Mouse (Mus musculus) heart, adult 2 months (tissue): ENCODE results near the gene Bet1l. TPM values are rescaled to one million over a fixed set of nuclear protein-coding genes. Genes with fewer than 3 reads are reported as not detected.
A peak's percentile ranks its signal among the peaks of the same experiment; 100 is the strongest.

Experiments
- DNase-seq, 2 experiments: peaks; one replicate each; pipeline ENCODE4 v3.0.0; 2021
- H3K27ac ChIP-seq: fragments of 200-600 bp; 2 replicates; pipeline ENCODE4 v1.8.1; 2022
- H3K27me3 ChIP-seq: fragments of 200-500 bp; 2 replicates; pipeline ENCODE4 v1.6.1; 2012; ENCODE audit warnings: mild to moderate bottlenecking, low read length, inconsistent platforms, mixed read lengths; ENCODE audit not compliant: control insufficient read depth, insufficient read depth
- H3K36me3 ChIP-seq: fragments of 200-500 bp; 2 replicates; pipeline ENCODE4 v1.6.1; 2012; ENCODE audit warnings: low read length, inconsistent platforms; ENCODE audit not compliant: control insufficient read depth, insufficient read depth
- H3K4me1 ChIP-seq: fragments of 200-500 bp; 2 replicates; pipeline ENCODE4 v1.6.1; 2011; ENCODE audit warnings: low read length; ENCODE audit not compliant: control insufficient read depth, insufficient read depth
- H3K4me3 ChIP-seq: fragments of 200-600 bp; 2 replicates; pipeline ENCODE4 v1.8.1; 2022
- H3K79me2 ChIP-seq: fragments of 200-500 bp; replicated peaks from 2 replicates; pipeline ENCODE4 v1.6.1; 2012; ENCODE audit warnings: mild to moderate bottlenecking, inconsistent platforms, low read length, moderate library complexity, mixed read lengths; ENCODE audit not compliant: control insufficient read depth, insufficient read depth
- H3K9ac ChIP-seq: fragments of 200-500 bp; 2 replicates; pipeline ENCODE4 v1.6.1; 2012; ENCODE audit warnings: low read depth, mild to moderate bottlenecking, control low read depth, inconsistent platforms, low read length, mixed read lengths
- CTCF ChIP-seq: fragments of 200-600 bp; IDR thresholded peaks from 2 replicates; pipeline ENCODE4 v1.8.1; 2022; ENCODE audit warnings: antibody characterized with exemption, mild to moderate bottlenecking, moderate library complexity
- POLR2A ChIP-seq: fragments of 200-500 bp; IDR thresholded peaks from 2 replicates; pipeline ENCODE4 v1.6.1; 2011; ENCODE audit warnings: mild to moderate bottlenecking, low read depth, low read length, control low read depth; ENCODE audit not compliant: insufficient read depth
- WGBS: fragments of 180-500 bp; shearing (Covaris S2); methylation state at CpG from one replicate; pipeline ENCODE4 v1.1.7; 2018; 5-methylcytosine and 5-hydroxymethylcytosine counted together
- intact Hi-C: fragments of 180-260 bp; cut with DNase I; formaldehyde crosslinking; loops from one replicate; pipeline ENCODE4 v1.15.1; 2025
- polyA plus RNA-seq: library from polyadenylated mRNA; depleted of rRNA; stranded (reverse); fragments of >200 nt; gene quantifications from 2 replicates; pipeline ENCODE4 v1.2.3, GENCODE M21; 2012; rRNA removed
- total RNA-seq, 2 experiments: library from RNA; stranded (reverse); gene quantifications; 2 replicates each; pipeline ENCODE4 v1.2.3; 2021

Bet1l gene
- total and polyA plus RNA-seq, 3 experiments, result 8.8 to 12.4 (median 12.3) TPM

GRCm38 (mm10) chr7:140805704-140806103 lies 51.7 kb downstream of the Bet1l start:
- H3K79me2 ChIP-seq, result no peaks in the 10 kb centered on the region
- H3K4me1 ChIP-seq, result no peaks in the 10 kb centered on the region
- no peak overlapping the region for H3K27ac ChIP-seq
- DNase-seq, result peak in 1 of 2 experiments; percentile 6
- H3K27me3 ChIP-seq, result no peaks in the 10 kb centered on the region
- intact Hi-C loops, result no loop called here
- 17% methylated on average over 1 of the region's 1 CpGs for WGBS
- no peak overlapping the region for H3K4me3 ChIP-seq
- H3K36me3 ChIP-seq, result no peaks in the 10 kb centered on the region
- no peak overlapping the region for H3K9ac ChIP-seq
- no peak for TF ChIP-seq POLR2A
- TF ChIP-seq CTCF, result peak; percentile 59

Other genes with a start within 250 kb of the Bet1l start
- gene Olfr61, start 228.6 kb downstream of the Bet1l start, total RNA-seq, result not detected
- gene Olfr61, start 228.6 kb downstream of the Bet1l start, polyA plus RNA-seq, result not detected in 2 replicates
- gene Olfr53, start 211.1 kb downstream of the Bet1l start, total RNA-seq, result not detected
- gene Olfr53, start 211.1 kb downstream of the Bet1l start, polyA plus RNA-seq, result not detected in 2 replicates
- gene Olfr539, start 197.6 kb downstream of the Bet1l start, total RNA-seq, result not detected
- gene Olfr539, start 197.6 kb downstream of the Bet1l start, polyA plus RNA-seq, result not detected in 2 replicates
- gene Olfr45, start 175.6 kb downstream of the Bet1l start, total RNA-seq, result not detected
- gene Olfr45, start 175.6 kb downstream of the Bet1l start, polyA plus RNA-seq, result not detected in 2 replicates
- gene Olfr541, start 160.3 kb downstream of the Bet1l start, total RNA-seq, result not detected
- not detected in 2 replicates for gene Olfr541, start 160.3 kb downstream of the Bet1l start, polyA plus RNA-seq
- 10 to 100 TPM in 1 of 2 experiments, 1 to 10 TPM in 1; 9.6 to 12.7 TPM for gene Cyp2e1, start 93.8 kb downstream of the Bet1l start, total RNA-seq
- 6.4 and 18.7 TPM in 2 replicates for gene Cyp2e1, start 93.8 kb downstream of the Bet1l start, polyA plus RNA-seq
- gene Syce1, start 69.7 kb downstream of the Bet1l start, total RNA-seq, result not detected
- 0.10 TPM in 1 of 2 replicates, not detected in the other for gene Syce1, start 69.7 kb downstream of the Bet1l start, polyA plus RNA-seq
- under 1 TPM; 0.14 to 0.29 TPM for gene Zfp941, start 35.4 kb downstream of the Bet1l start, total RNA-seq
- 0.10 and 0.15 TPM in 2 replicates for gene Zfp941, start 35.4 kb downstream of the Bet1l start, polyA plus RNA-seq
- 1 to 10 TPM; 1.1 to 1.4 TPM for gene Urah, start 22.6 kb downstream of the Bet1l start, total RNA-seq
- gene Urah, start 22.6 kb downstream of the Bet1l start, polyA plus RNA-seq, result 0.85 and 2.2 TPM in 2 replicates
- gene Scgb1c1, start 12.0 kb downstream of the Bet1l start, total RNA-seq, result 10 to 100 TPM; 22.6 to 27.5 TPM
- 54.5 and 56.6 TPM in 2 replicates for gene Scgb1c1, start 12.0 kb downstream of the Bet1l start, polyA plus RNA-seq
- gene Odf3, start 9.8 kb downstream of the Bet1l start, total RNA-seq, result not detected
- 0.25 and 0.38 TPM in 2 replicates for gene Odf3, start 9.8 kb downstream of the Bet1l start, polyA plus RNA-seq
- gene Gm45785, start 1.2 kb downstream of the Bet1l start, total RNA-seq, result not detected
- not detected in 2 replicates for gene Gm45785, start 1.2 kb downstream of the Bet1l start, polyA plus RNA-seq
- 10 to 100 TPM; 20.1 to 23.6 TPM for gene Ric8a, start 620 bp downstream of the Bet1l start, total RNA-seq
- 37.6 and 42.8 TPM in 2 replicates for gene Ric8a, start 620 bp downstream of the Bet1l start, polyA plus RNA-seq
- 10 to 100 TPM; 72.6 to 86.1 TPM for gene Psmd13, start 24.4 kb upstream of the Bet1l start, total RNA-seq
- 50.8 and 71.0 TPM in 2 replicates for gene Psmd13, start 24.4 kb upstream of the Bet1l start, polyA plus RNA-seq
- 10 to 100 TPM; 53.1 to 60.6 TPM for gene Sirt3, start 24.7 kb upstream of the Bet1l start, total RNA-seq
- 86.9 and 100 TPM in 2 replicates for gene Sirt3, start 24.7 kb upstream of the Bet1l start, polyA plus RNA-seq
- 1,000 to 10,000 TPM; 2,777 to 3,250 TPM for gene Cox8b, start 42.9 kb upstream of the Bet1l start, total RNA-seq
- gene Cox8b, start 42.9 kb upstream of the Bet1l start, polyA plus RNA-seq, result 1,727 and 2,194 TPM in 2 replicates
- gene Nlrp6, start 63.3 kb upstream of the Bet1l start, total RNA-seq, result under 1 TPM in 1 of 2 experiments, not detected in 1; 0.07 TPM
- gene Nlrp6, start 63.3 kb upstream of the Bet1l start, polyA plus RNA-seq, result 0.04 and 0.06 TPM in 2 replicates
- 1 to 10 TPM; 4.0 to 5.8 TPM for gene Pgghg, start 83.8 kb upstream of the Bet1l start, total RNA-seq
- 13.0 and 14.1 TPM in 2 replicates for gene Pgghg, start 83.8 kb upstream of the Bet1l start, polyA plus RNA-seq
- under 1 TPM; 0.32 to 0.34 TPM for gene Ifitm5, start 92.7 kb upstream of the Bet1l start, total RNA-seq
- 1.1 and 2.0 TPM in 2 replicates for gene Ifitm5, start 92.7 kb upstream of the Bet1l start, polyA plus RNA-seq
- not detected for gene Gm45717, start 98.4 kb upstream of the Bet1l start, total RNA-seq
- gene Gm45717, start 98.4 kb upstream of the Bet1l start, polyA plus RNA-seq, result not detected in 2 replicates
- 100 to 1,000 TPM; 107 to 113 TPM for gene Ifitm2, start 98.4 kb upstream of the Bet1l start, total RNA-seq
- gene Ifitm2, start 98.4 kb upstream of the Bet1l start, polyA plus RNA-seq, result 368 and 425 TPM in 2 replicates
- gene Ifitm1, start 109.6 kb upstream of the Bet1l start, total RNA-seq, result 1 to 10 TPM; 6.1 to 7.7 TPM
- 16.1 and 52.2 TPM in 2 replicates for gene Ifitm1, start 109.6 kb upstream of the Bet1l start, polyA plus RNA-seq
- 100 to 1,000 TPM; 115 to 123 TPM for gene Ifitm3, start 153.2 kb upstream of the Bet1l start, total RNA-seq
- gene Ifitm3, start 153.2 kb upstream of the Bet1l start, polyA plus RNA-seq, result 274 and 332 TPM in 2 replicates
- 1 to 10 TPM in 1 of 2 experiments, under 1 TPM in 1; 0.36 to 1.0 TPM for gene Ifitm6, start 160.3 kb upstream of the Bet1l start, total RNA-seq
- 4.6 and 5.1 TPM in 2 replicates for gene Ifitm6, start 160.3 kb upstream of the Bet1l start, polyA plus RNA-seq
- gene Gm17387, start 171.6 kb upstream of the Bet1l start, total RNA-seq, result not detected
- gene Gm17387, start 171.6 kb upstream of the Bet1l start, polyA plus RNA-seq, result not detected in 2 replicates
- under 1 TPM in 1 of 2 experiments, not detected in 1; 0.07 TPM for gene B4galnt4, start 203.5 kb upstream of the Bet1l start, total RNA-seq
- 0.04 and 0.06 TPM in 2 replicates for gene B4galnt4, start 203.5 kb upstream of the Bet1l start, polyA plus RNA-seq
- under 1 TPM; 0.20 to 0.21 TPM for gene Pkp3, start 220.6 kb upstream of the Bet1l start, total RNA-seq
- 0.35 and 1.6 TPM in 2 replicates for gene Pkp3, start 220.6 kb upstream of the Bet1l start, polyA plus RNA-seq
- gene Sigirr, start 243.0 kb upstream of the Bet1l start, total RNA-seq, result 1 to 10 TPM; 4.5 to 7.0 TPM
- gene Sigirr, start 243.0 kb upstream of the Bet1l start, polyA plus RNA-seq, result 9.4 and 10.2 TPM in 2 replicates